23 mouse cellular contexts compared by ENCODE assay signal in the genomic region with DNA sequence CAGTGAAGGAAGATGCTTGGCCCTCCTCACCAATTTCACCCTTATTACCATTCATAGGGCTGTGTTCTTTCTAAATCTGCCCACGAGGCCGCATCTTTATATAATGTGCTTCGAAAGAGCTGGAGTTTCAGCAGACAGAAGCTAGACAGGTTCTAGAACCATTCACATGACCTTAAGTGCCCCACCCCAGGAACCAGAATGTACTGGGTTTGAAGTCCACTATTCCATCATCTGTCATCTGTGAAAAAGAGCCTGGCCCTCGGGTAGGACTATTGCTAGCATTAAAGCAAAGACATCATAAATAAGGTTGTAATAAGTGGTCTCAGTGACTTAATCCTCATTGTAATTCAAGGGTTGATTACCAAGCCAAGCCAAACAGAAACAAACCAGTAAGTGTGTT.
"Had no signal": no experiment of that assay in that cellular context is flagged by ENCODE, and none has a peak within 500 bp of the region (broad histone marks: within the 10 kb centered on the region; RNA-seq: fewer than 3 reads in every experiment).

No protein-coding gene starts in this region.

- H3K9ac ChIP-seq: forebrain, postnatal 0 days; heart, embryonic 13.5 days; heart, embryonic 15.5 days; hindbrain, embryonic 13.5 days; hindbrain, embryonic 15.5 days; limb, embryonic 13.5 days; limb, embryonic 15.5 days; liver, embryonic 12.5 days; liver, embryonic 14.5 days had no signal

- H3K4me3 ChIP-seq: heart, adult 2 months; heart, embryonic 13.5 days; heart, embryonic 15.5 days; hindbrain, embryonic 13.5 days; hindbrain, embryonic 15.5 days; limb, embryonic 13.5 days; limb, embryonic 15.5 days; liver, embryonic 12.5 days had no signal

- H3K36me3 ChIP-seq: heart, embryonic 13.5 days; heart, embryonic 15.5 days; hindbrain, embryonic 13.5 days; hindbrain, embryonic 15.5 days; limb, embryonic 13.5 days; limb, embryonic 15.5 days; liver, embryonic 12.5 days had no signal

- H3K27ac ChIP-seq: heart, adult 2 months; heart, embryonic 13.5 days; heart, embryonic 15.5 days; hindbrain, embryonic 13.5 days; hindbrain, embryonic 15.5 days; hindbrain, postnatal 0 days; limb, embryonic 13.5 days; limb, embryonic 15.5 days; liver, embryonic 12.5 days; liver, embryonic 14.5 days had no signal

- H3K27me3 ChIP-seq: heart, embryonic 13.5 days; heart, embryonic 15.5 days; hindbrain, embryonic 13.5 days; hindbrain, embryonic 15.5 days; limb, embryonic 13.5 days; limb, embryonic 15.5 days had no signal

- ATAC-seq: forebrain, postnatal 0 days; hindbrain, postnatal 0 days; intestine, embryonic 16.5 days; liver, embryonic 12.5 days had no signal

- DNase-seq: forebrain, postnatal 0 days; gastrocnemius, postnatal 14 days; gastrocnemius, postnatal 36 days; heart, adult 11 months; heart, adult 2 months; heart, postnatal 14 days; heart, postnatal 36 days; kidney, adult 11 months; kidney, postnatal 14 days; layer of hippocampus, adult 9-11 months; layer of hippocampus, postnatal 36 days; left cerebral cortex, postnatal 4 days had no signal

- H3K9me3 ChIP-seq: heart, embryonic 13.5 days; heart, embryonic 15.5 days; hindbrain, embryonic 13.5 days; hindbrain, embryonic 15.5 days; limb, embryonic 13.5 days; limb, embryonic 15.5 days; liver, embryonic 12.5 days had no signal

- H3K4me1 ChIP-seq: liver, embryonic 12.5 days had no signal

- H3K4me2 ChIP-seq: heart, embryonic 11.5 days; heart, embryonic 13.5 days; heart, embryonic 15.5 days; hindbrain, embryonic 13.5 days; hindbrain, embryonic 15.5 days; limb, embryonic 13.5 days; limb, embryonic 15.5 days; liver, embryonic 12.5 days had no signal
